Mouse (Mus musculus) hindbrain, embryonic 12.5 days (tissue): ENCODE measurements around the gene Tgif2. TPM values are rescaled to one million over a fixed set of nuclear protein-coding genes. Genes with fewer than 3 reads are reported as not detected.
A peak's percentile ranks its signal among the peaks of the same experiment; 100 is the strongest.
"Not testable (repeated sequence)": the region's sequence is repeated elsewhere in the genome, so short reads cannot be mapped to it uniquely, and the experiment has no call there.

Experiments used
- ATAC-seq: fragments of 200-750 bp; cut with Nextera tagmentation; 2 replicates; pipeline ENCODE4 v1.8.0; 2017; ENCODE audit warnings: moderate TSS enrichment; ENCODE audit not compliant: low FRiP score
- H3K27ac ChIP-seq: fragments of 300-500 bp; sonication (generic); 2 replicates; pipeline ENCODE4 v1.5.1; 2016; ENCODE audit warnings: mild to moderate bottlenecking
- H3K27me3 ChIP-seq: fragments of 300-500 bp; sonication (generic); 2 replicates; pipeline ENCODE4 v1.6.1; 2016; ENCODE audit warnings: mild to moderate bottlenecking
- H3K36me3 ChIP-seq: fragments of 300-500 bp; sonication (generic); 2 replicates; pipeline ENCODE4 v1.6.1; 2016; ENCODE audit warnings: mild to moderate bottlenecking
- H3K4me1 ChIP-seq: fragments of 300-500 bp; sonication (generic); 2 replicates; pipeline ENCODE4 v1.6.1; 2016
- H3K4me2 ChIP-seq: fragments of 300-500 bp; sonication (generic); replicated peaks from 2 replicates; pipeline ENCODE4 v1.6.1; 2016; ENCODE audit warnings: mild to moderate bottlenecking
- H3K4me3 ChIP-seq: fragments of 300-500 bp; sonication (generic); 2 replicates; pipeline ENCODE4 v1.5.1; 2016; ENCODE audit warnings: mild to moderate bottlenecking
- H3K9ac ChIP-seq: fragments of 300-500 bp; sonication (generic); 2 replicates; pipeline ENCODE4 v1.6.1; 2016; ENCODE audit warnings: mild to moderate bottlenecking, moderate library complexity
- H3K9me3 ChIP-seq: fragments of 300-500 bp; sonication (generic); replicated peaks from 2 replicates; pipeline ENCODE4 v1.6.1; 2016; ENCODE audit warnings: mild to moderate bottlenecking
- WGBS: fragments of 180-500 bp; shearing (Covaris S2); methylation state at CpG from one replicate; pipeline ENCODE4 v1.1.7; 2016; 5-methylcytosine and 5-hydroxymethylcytosine counted together
- polyA plus RNA-seq: library from polyadenylated mRNA; unstranded; fragments of >200 nt; fragmentation: Nextera tagmentation; extraction: Ambion mirVana; gene quantifications from 2 replicates; pipeline ENCODE4 v1.2.1, GENCODE M21; 2016

Gene Tgif2
- polyA plus RNA-seq, 1 experiment from 2014 or later = 64.4 TPM

- Histone ChIP-seq H3K9me3 (no peaks in the 10 kb centered on the region), H3K4me3 (no peak overlapping the region), H3K4me1 (peaks cover 12% of the 10 kb centered on the region), H3K4me2 (no peak overlapping the region), H3K27me3 (no peaks in the 10 kb centered on the region), H3K9ac (no peak overlapping the region), H3K27ac (no peak overlapping the region), H3K36me3 (no peaks in the 10 kb centered on the region)
- WGBS = 71% methylated on average over 3 of the region's 3 CpGs
- no peak for ATAC-seq
Observed at GRCm38 (mm10) chr2:156815412-156815811, 24.4 kb upstream of the Tgif2 start.

GRCm38 (mm10) chr2:156816116-156816515 lies 23.7 kb upstream of the Tgif2 start:
- 54% methylated on average over 1 of the region's 1 CpGs for WGBS
- Histone ChIP-seq H3K4me2 (no peak overlapping the region), H3K27ac (no peak overlapping the region), H3K9ac (no peak overlapping the region), H3K9me3 (no peaks in the 10 kb centered on the region), H3K4me3 (no peak overlapping the region), H3K4me1 (peaks cover 12% of the 10 kb centered on the region), H3K36me3 (no peaks in the 10 kb centered on the region), H3K27me3 (no peaks in the 10 kb centered on the region)
- ATAC-seq = no peak

- ATAC-seq, H3K9ac ChIP-seq, H3K27ac ChIP-seq, H3K9me3 ChIP-seq, H3K27me3 ChIP-seq, H3K4me2 ChIP-seq, H3K4me1 ChIP-seq, H3K4me3 ChIP-seq, H3K36me3 ChIP-seq: not testable (repeated sequence)
- WGBS = 89% methylated on average over 6 of the region's 6 CpGs
Observed at GRCm38 (mm10) chr2:156825128-156825527, 14.7 kb upstream of the Tgif2 start.

GRCm38 (mm10) chr2:156834336-156834735 lies 5.5 kb upstream of the Tgif2 start:
- 94% methylated on average over 11 of the region's 11 CpGs for WGBS
- no peak overlapping the region for H3K4me3 ChIP-seq

GRCm38 (mm10) chr2:156838839-156839238 lies 968 bp upstream of the Tgif2 start:
- WGBS = 62% methylated on average over 6 of the region's 6 CpGs
- Histone ChIP-seq H3K4me1 (peaks cover 38% of the 10 kb centered on the region), H3K4me2 (peak overlapping the region; percentile 87), H3K4me3 (peak overlapping the region; percentile 75), H3K27me3 (no peaks in the 10 kb centered on the region; the same call in 1 of the 2 replicates), H3K36me3 (peaks cover 17% of the 10 kb centered on the region), H3K9ac (no peak overlapping the region; the same call in 1 of the 2 replicates), H3K9me3 (peaks cover 3% of the 10 kb centered on the region; the same call in 1 of the 2 replicates), H3K27ac (peak overlapping the region; percentile 57; the same call in 1 of the 2 replicates)
- no peak for ATAC-seq

More at GRCm38 (mm10) chr2:156834336-156834735, 5.5 kb upstream of the Tgif2 start:
- Histone ChIP-seq H3K9ac (no peak overlapping the region), H3K36me3 (peaks cover 49% of the 10 kb centered on the region), H3K27me3 (no peaks in the 10 kb centered on the region; the same call in 1 of the 2 replicates), H3K4me1 (no peaks in the 10 kb centered on the region), H3K27ac (no peak overlapping the region), H3K9me3 (peaks cover 10% of the 10 kb centered on the region; the same call in 1 of the 2 replicates), H3K4me2 (no peak overlapping the region)
- ATAC-seq = no peak

GRCm38 (mm10) chr2:156840301-156841027 lies 657 bp downstream of the Tgif2 start:
- H3K9ac ChIP-seq = peak overlapping the region; percentile 84
- peaks cover 4% of the 10 kb centered on the region for H3K36me3 ChIP-seq
- no peaks in the 10 kb centered on the region for H3K9me3 ChIP-seq
- H3K27ac ChIP-seq = peak overlapping the region; percentile 91
- H3K4me3 ChIP-seq = peak overlapping the region; percentile 75
- under 1% methylated on average over 49 of the region's 79 CpGs for WGBS
- H3K27me3 ChIP-seq = no peaks in the 10 kb centered on the region; the same call in 1 of the 2 replicates
- H3K4me2 ChIP-seq = peak overlapping the region; percentile 87
- peak; percentile 32 for ATAC-seq
- peaks cover 54% of the 10 kb centered on the region for H3K4me1 ChIP-seq

GRCm38 (mm10) chr2:156841028-156841840 lies 1.4 kb downstream of the Tgif2 start:
- Histone ChIP-seq H3K9me3 (no peaks in the 10 kb centered on the region), H3K9ac (peak overlapping the region; percentile 84), H3K36me3 (peaks cover 5% of the 10 kb centered on the region; the same call in 1 of the 2 replicates), H3K4me1 (peaks cover 61% of the 10 kb centered on the region), H3K27me3 (no peaks in the 10 kb centered on the region; the same call in 1 of the 2 replicates), H3K4me3 (peak overlapping the region; percentile 75), H3K4me2 (peak overlapping the region; percentile 87), H3K27ac (peak overlapping the region; percentile 91)
- WGBS = under 1% methylated on average over 42 of the region's 42 CpGs
- ATAC-seq = peak; percentile 12; the same call in 1 of the 2 replicates

GRCm38 (mm10) chr2:156841841-156842706 lies 2.3 kb downstream of the Tgif2 start:
- 0 out of 2 replicates have a peak, but pooled peaks have one; percentile 2 for ATAC-seq
- Histone ChIP-seq H3K4me3 (peak overlapping the region; percentile 75), H3K9ac (peak overlapping the region; percentile 84), H3K4me2 (peak overlapping the region; percentile 87), H3K9me3 (no peaks in the 10 kb centered on the region), H3K27ac (peak overlapping the region; percentile 91), H3K36me3 (peaks cover 13% of the 10 kb centered on the region; the same call in 1 of the 2 replicates), H3K27me3 (no peaks in the 10 kb centered on the region; the same call in 1 of the 2 replicates), H3K4me1 (peaks cover 64% of the 10 kb centered on the region)
- WGBS = 3% methylated on average over 20 of the region's 20 CpGs

- Histone ChIP-seq H3K4me1 (peaks cover 69% of the 10 kb centered on the region), H3K27ac (peak overlapping the region; percentile 91)
- 14% methylated on average over 11 of the region's 11 CpGs for WGBS
Observed at GRCm38 (mm10) chr2:156842711-156843110, 2.9 kb downstream of the Tgif2 start.

GRCm38 (mm10) chr2:156843331-156843730 lies 3.5 kb downstream of the Tgif2 start:
- 83% methylated on average over 10 of the region's 10 CpGs for WGBS
- H3K9me3 ChIP-seq = no peaks in the 10 kb centered on the region
- H3K9ac ChIP-seq = no peak overlapping the region
- peaks cover 72% of the 10 kb centered on the region for H3K4me1 ChIP-seq
- no peak overlapping the region for H3K4me3 ChIP-seq
- peaks cover 18% of the 10 kb centered on the region for H3K36me3 ChIP-seq
- no peaks in the 10 kb centered on the region; the same call in 1 of the 2 replicates for H3K27me3 ChIP-seq
- ATAC-seq = no peak
- H3K4me2 ChIP-seq = peak overlapping the region; percentile 87
- H3K27ac ChIP-seq = no peak overlapping the region

More at GRCm38 (mm10) chr2:156842711-156843110, 2.9 kb downstream of the Tgif2 start:
- ATAC-seq = no peak
- peak overlapping the region; percentile 87 for H3K4me2 ChIP-seq
- H3K27me3 ChIP-seq = no peaks in the 10 kb centered on the region; the same call in 1 of the 2 replicates
- peak overlapping the region; percentile 75 for H3K4me3 ChIP-seq
- H3K9ac ChIP-seq = peak overlapping the region; percentile 84
- no peaks in the 10 kb centered on the region for H3K9me3 ChIP-seq
- H3K36me3 ChIP-seq = peaks cover 15% of the 10 kb centered on the region; the same call in 1 of the 2 replicates

GRCm38 (mm10) chr2:156844715-156845114 lies 4.9 kb downstream of the Tgif2 start:
- Histone ChIP-seq H3K9ac (peak overlapping the region; percentile 4; the same call in 1 of the 2 replicates), H3K9me3 (no peaks in the 10 kb centered on the region), H3K4me1 (peaks cover 68% of the 10 kb centered on the region), H3K27ac (peak overlapping the region; percentile 60), H3K27me3 (no peaks in the 10 kb centered on the region), H3K4me2 (peak overlapping the region; percentile 21; the same call in 1 of the 2 replicates), H3K36me3 (peaks cover 21% of the 10 kb centered on the region), H3K4me3 (no peak overlapping the region)
- WGBS = 29% methylated on average over 10 of the region's 10 CpGs
- ATAC-seq = no peak
